Mouse (Mus musculus) adrenal gland, adult 8-10 months (tissue): ENCODE results near the gene Hist1h1b. TPM values are rescaled to one million over a fixed set of nuclear protein-coding genes. Genes with fewer than 3 reads are reported as not detected.
"Not testable (repeated sequence)": the region's sequence is repeated elsewhere in the genome, so short reads cannot be mapped to it uniquely, and the experiment has no call there.

Experiments
- DNase-seq: peaks from one replicate; pipeline ENCODE4 v3.0.0; 2022
- total RNA-seq, 4 experiments: library from RNA; stranded (reverse); gene quantifications; 2 replicates each; pipeline ENCODE4 v1.2.4; 2022

The Hist1h1b gene
- total RNA-seq, 4 experiments from 2014 or later, result 13.2 to 18.9 (median 15.8) TPM

- not testable (repeated sequence) for DNase-seq
These were observed 2.2 kb upstream of the Hist1h1b start for GRCm38 (mm10) chr13:21782361-21783254.

GRCm38 (mm10) chr13:21781639-21782038, 1.2 kb upstream of the Hist1h1b start:
- DNase-seq, result no peak

GRCm38 (mm10) chr13:21781021-21781555, 663 bp upstream of the Hist1h1b start:
- DNase-seq, result no peak

GRCm38 (mm10) chr13:21778814-21779766, 1.3 kb downstream of the Hist1h1b start:
- peak; percentile 59 for DNase-seq

- no peak for DNase-seq
These were observed 24.7 kb downstream of the Hist1h1b start for GRCm38 (mm10) chr13:21755707-21756106.

- DNase-seq, result not testable (repeated sequence)
These were observed 26.0 kb downstream of the Hist1h1b start for GRCm38 (mm10) chr13:21754294-21755001.

- peak; percentile 53 for DNase-seq
These were observed 26.7 kb downstream of the Hist1h1b start, which contains the start of the genes Hist1h2ak and Hist1h2bn for GRCm38 (mm10) chr13:21753524-21754285. Gene Hist1h2ak (minus strand): TSS chr13:21753827. Gene Hist1h2bn (plus strand): TSS chr13:21754123.

GRCm38 (mm10) chr13:21753051-21753523, 27.3 kb downstream of the Hist1h1b start:
- DNase-seq, result no peak

GRCm38 (mm10) chr13:21752356-21752755, 28.1 kb downstream of the Hist1h1b start:
- no peak for DNase-seq

GRCm38 (mm10) chr13:21751827-21752226, 28.6 kb downstream of the Hist1h1b start:
- DNase-seq, result no peak

- no peak for DNase-seq
These were observed 29.0 kb downstream of the Hist1h1b start for GRCm38 (mm10) chr13:21751417-21751816.

- peak; percentile 83 for DNase-seq
These were observed 30.0 kb downstream of the Hist1h1b start, which contains the start of gene Hist1h4k for GRCm38 (mm10) chr13:21750159-21751017. Gene Hist1h4k (minus strand): TSS chr13:21750505.

GRCm38 (mm10) chr13:21749387-21750158, 30.9 kb downstream of the Hist1h1b start:
- DNase-seq, result no peak

- DNase-seq, result no peak
These were observed 35.4 kb downstream of the Hist1h1b start for GRCm38 (mm10) chr13:21745006-21745405.

GRCm38 (mm10) chr13:21734906-21735767, 45.3 kb downstream of the Hist1h1b start, which contains the start of gene Hist1h4j:
Gene Hist1h4j (plus strand): TSS chr13:21735064.
- DNase-seq, result peak; percentile 47

- peak; percentile 58 for DNase-seq
These were observed 46.2 kb downstream of the Hist1h1b start for GRCm38 (mm10) chr13:21734010-21734905.

- DNase-seq, result no peak
These were observed 47.0 kb downstream of the Hist1h1b start for GRCm38 (mm10) chr13:21733466-21733865.
